Mouse (Mus musculus) liver, embryonic 14.5 days (tissue): Measurements from ENCODE around the gene Agap3.

ENCODE experiments used
- CTCF ChIP-seq: IDR thresholded peaks from 2 replicates; pipeline ENCODE4 v1.5.1; 2016; ENCODE audit warnings: antibody characterized with exemption, low read depth, control low read depth
- EP300 ChIP-seq: IDR thresholded peaks from 2 replicates; pipeline ENCODE4 v1.6.1; 2016; ENCODE audit warnings: antibody characterized with exemption, low read depth

DNA sequence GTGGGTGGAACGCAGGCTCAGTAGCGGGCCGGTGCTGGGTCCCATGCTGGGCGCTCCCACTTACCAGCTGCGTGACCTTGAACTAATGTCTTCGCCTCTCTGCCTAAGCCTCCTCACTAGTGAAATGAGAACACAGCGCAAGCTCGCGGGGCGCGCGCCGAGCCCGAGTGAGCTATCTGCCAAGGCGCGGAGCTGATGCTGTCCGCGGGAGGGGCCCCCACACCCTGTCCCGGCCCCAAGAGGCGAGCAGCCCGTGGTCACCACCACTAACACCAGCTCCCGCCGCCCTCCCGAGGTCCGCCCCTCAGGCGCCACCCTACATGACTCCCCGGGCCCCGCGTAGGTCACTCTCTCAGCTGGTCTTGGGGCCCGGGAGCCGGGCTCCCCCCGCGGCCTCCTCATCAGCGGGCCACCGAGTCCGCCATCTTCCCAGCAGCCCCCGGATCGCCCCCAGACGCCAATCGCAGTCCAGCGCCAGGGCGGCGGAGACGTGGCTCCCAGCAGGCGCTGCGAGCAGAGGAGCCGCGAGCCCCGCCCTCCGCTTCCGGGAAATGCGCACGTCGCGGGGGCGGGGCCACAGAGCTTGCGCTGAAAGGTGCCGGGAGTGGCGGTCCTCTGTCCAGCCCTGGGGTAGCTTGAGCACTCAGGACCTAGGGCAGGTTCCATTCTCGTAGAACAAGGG lies 7.1 kb upstream of the Agap3 start, which contains the start of gene Fastk:
- no peak for TF ChIP-seq EP300
- no peak for TF ChIP-seq CTCF
